In genomic region chr11:79962125-79962876, GRCm38 (mm10) we compare ENCODE assay signal across 8 mouse cellular contexts. TPM values are rescaled to one million over a fixed set of nuclear protein-coding genes. Genes with fewer than 3 reads are reported as not detected.
DNase-seq lines count a peak whose midpoint lies in the region; ATAC-seq lines count a peak whose summit lies in the region.

Utp6 (minus strand) TSS chr11:79962390.

- DNase-seq in adrenal gland, adult (ENCODE audit: inconsistent age in 2 of 2, low spot score in 1 of 2) = peak; percentile 97 to 99
- peak; percentile 100 for DNase-seq in embryo, embryonic 10.5 days (ENCODE audit: low spot score)
- peak; percentile 98 for DNase-seq in gastrocnemius, postnatal 14 days
- peak; percentile 97 to 98 for DNase-seq in left cerebral cortex, postnatal 10 days (ENCODE audit: extremely low spot score in 1 of 2, low spot score in 2 of 2)
- DNase-seq in right cerebral cortex, postnatal 25 days = peak; percentile 96
- peak; percentile 94 to 99 for DNase-seq in urinary bladder, postnatal 4 days (ENCODE audit: low spot score in 2 of 2)

- intact Hi-C loops in gastrocnemius, postnatal 14 days (cut with DNase I; ENCODE audit: low total_unique reads) = no loop called here
- intact Hi-C loops in left cerebral cortex, postnatal 10 days (cut with DNase I) = no loop called here

- peak; percentile 98 for ATAC-seq in inflammation-experienced regulatory T-cells, adult 6 months
- ATAC-seq in megakaryocyte-erythroid progenitor cell, adult 5-6 weeks (replicated peaks; ENCODE audit: low FRiP score, low TSS enrichment, poor library complexity, severe bottlenecking) = peak; percentile 94

RNA-seq across cellular contexts. Expression of gene Utp6, which starts in this region (rescaled TPM):
- 10 to 100 TPM; 30.8 to 35.4 TPM for total RNA-seq in gastrocnemius, postnatal 14 days (2021)
- polyA plus RNA-seq in inflammation-experienced regulatory T-cells, adult 6 months (2017; shearing (Covaris generic)) = 10 to 100 TPM; 38.7 to 52.0 (median 40.7) TPM
- 10 to 100 TPM; 26.6 to 27.9 TPM for total RNA-seq in left cerebral cortex, postnatal 10 days (2021)
- 47.1 and 59.6 TPM in 2 replicates for total RNA-seq in megakaryocyte-erythroid progenitor cell, adult 5-6 weeks (2014; fragmentation: Nextera tagmentation)
- 129 and 148 TPM in 2 replicates for total RNA-seq in megakaryocyte-erythroid progenitor cell, adult 5-6 weeks (2017)

Comparison
In these comparisons a context has a peak if more than half of its experiments do, and no peak if none do; other contexts are left out.
1. Peak in every context shown above with its lines: DNase-seq and ATAC-seq.